Mouse (Mus musculus): ENCODE data around the gene Gm14632. TPM values are rescaled to one million over a fixed set of nuclear protein-coding genes. Genes with fewer than 3 reads are reported as not detected.
"Not testable (repeated sequence)": the region's sequence is repeated elsewhere in the genome, so short reads cannot be mapped to it uniquely, and the experiment has no call there.

Gm14632 gene
- not detected in 2 replicates for polyA plus RNA-seq (2012)

DNA sequence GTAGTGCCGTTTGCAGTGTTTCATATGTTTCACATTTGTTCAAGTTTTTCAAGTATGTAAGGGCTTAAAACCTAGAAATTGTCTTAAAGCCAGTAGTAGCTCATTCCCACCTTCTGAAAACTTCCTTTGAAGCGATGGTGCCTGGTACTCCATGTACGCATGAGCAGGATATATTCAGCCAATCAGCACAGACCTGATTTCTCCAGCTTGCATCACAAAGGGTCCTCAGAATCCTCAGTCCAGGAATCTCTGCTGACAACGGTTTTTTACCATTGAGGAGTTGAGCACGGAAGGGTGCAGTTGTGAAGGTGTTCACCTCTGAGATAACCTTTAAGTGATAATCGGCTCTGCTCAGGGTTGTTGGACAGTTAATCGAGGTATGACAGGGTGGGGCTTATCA lies at the start of gene Gm14632:
TSS of gene Gm14632 (plus strand) at position 301 of the 400 bp plus-strand sequence.
- not testable (repeated sequence) for TF ChIP-seq GATA1 (IDR thresholded peaks at IDR 0.05; ENCODE audit: low read length)
